Mouse (Mus musculus): ENCODE measurements around the gene Pla2g6.

DNA sequence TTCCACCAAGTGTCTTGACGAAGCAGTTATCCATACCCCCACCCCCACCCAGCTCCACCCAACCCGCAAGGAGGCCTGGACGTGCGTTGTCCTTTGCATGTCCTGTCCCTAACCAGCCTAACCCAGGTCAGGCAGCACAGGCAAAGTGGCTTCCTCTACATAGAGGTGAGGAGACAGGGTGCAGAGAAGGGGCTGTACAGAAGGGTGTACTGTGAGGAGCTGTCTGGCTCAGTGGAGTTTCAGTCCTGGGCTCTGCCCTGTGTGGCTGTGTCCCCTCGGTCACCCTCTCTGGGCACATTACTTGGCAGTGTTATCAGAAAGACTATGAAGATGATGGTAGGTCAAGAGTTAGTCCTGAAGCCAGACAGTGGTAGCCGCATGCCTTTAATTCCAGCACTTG lies 24.3 kb upstream of the Pla2g6 start:
- TF ChIP-seq CTCF (IDR thresholded peaks at IDR 0.05; ENCODE audit: extremely low read depth, insufficient read depth, low read length) (no peak), POLR2A (IDR thresholded peaks at IDR 0.05; ENCODE audit: extremely low read depth, insufficient read depth, low read length) (no peak)

Measured in cortical plate, adult 2 months (tissue).